Mouse (Mus musculus) frontal cortex, postnatal 10 days (tissue): Measurements from ENCODE around the gene U2af2.
A peak's percentile ranks its signal among the peaks of the same experiment; 100 is the strongest.

Experiments used
- DNase-seq, 2 experiments: peaks; one replicate each; pipeline ENCODE4 v3.0.0; 2022; ENCODE audit warnings: low spot score in 2 of 2, mixed read lengths in 1 of 2

The U2af2 gene

DNA sequence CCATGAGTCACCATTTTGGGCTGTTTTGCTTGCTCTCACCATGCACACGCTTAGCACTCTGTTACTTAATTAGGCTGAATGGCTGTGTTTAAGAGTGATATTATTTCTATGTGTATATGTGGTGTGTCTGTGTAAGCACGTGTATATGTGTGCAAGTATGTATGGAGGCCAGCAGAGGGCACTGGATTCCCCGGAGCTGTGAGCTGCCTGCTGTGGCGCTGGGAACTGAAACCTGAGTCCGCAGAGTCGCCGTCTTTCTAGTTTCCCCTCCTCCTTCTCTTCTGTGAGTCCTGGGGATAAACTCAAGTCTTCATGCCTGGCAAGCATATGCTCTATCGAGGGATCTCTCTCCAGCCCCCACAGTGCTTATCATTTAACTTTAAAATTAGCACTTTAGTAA is 47.4 kb downstream of the U2af2 start:
- DNase-seq, result no peak

DNA sequence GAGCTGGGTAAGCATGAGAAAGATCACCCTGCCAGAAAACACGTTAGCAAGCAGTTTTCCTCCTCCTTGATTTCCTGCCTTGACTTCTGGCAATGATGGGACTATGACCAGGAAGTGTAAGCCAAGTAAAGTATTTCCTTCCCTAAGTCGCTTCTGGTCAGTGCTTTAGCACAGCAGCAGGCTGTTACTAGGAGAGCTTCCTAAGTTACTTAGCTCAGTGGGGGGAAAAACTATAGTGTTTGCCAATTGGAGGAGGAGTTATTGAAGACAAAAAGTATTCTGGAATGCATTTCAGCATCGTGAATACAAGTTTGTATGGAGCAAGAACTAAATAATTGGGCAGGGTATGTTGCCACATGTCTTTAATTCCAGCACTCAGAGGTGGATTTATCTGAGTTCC is 50.8 kb downstream of the U2af2 start:
- DNase-seq, result no peak

DNA sequence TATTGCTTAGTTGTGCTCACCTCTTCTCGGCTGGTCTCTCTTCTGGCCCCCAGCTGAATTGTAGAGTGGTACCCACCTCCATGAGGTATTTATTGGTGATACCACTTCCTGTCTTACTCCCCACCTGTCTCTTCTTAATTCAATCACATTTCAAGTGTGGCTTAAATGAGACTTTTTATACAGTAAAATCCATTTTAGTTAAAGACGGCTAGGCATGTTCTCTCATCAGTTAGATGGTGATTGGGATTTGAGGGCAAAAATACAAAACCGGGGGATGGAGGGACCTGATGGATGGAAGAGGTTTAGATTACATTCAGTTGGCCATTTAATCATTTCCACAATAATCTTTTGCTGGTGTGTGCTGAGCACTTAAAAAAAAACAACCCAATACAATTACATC is 54.9 kb downstream of the U2af2 start, which contains the start of gene Rfpl4:
TSS of gene Rfpl4 (minus strand) at position 101 of the 400 bp plus-strand sequence.
- no peak for DNase-seq

DNA sequence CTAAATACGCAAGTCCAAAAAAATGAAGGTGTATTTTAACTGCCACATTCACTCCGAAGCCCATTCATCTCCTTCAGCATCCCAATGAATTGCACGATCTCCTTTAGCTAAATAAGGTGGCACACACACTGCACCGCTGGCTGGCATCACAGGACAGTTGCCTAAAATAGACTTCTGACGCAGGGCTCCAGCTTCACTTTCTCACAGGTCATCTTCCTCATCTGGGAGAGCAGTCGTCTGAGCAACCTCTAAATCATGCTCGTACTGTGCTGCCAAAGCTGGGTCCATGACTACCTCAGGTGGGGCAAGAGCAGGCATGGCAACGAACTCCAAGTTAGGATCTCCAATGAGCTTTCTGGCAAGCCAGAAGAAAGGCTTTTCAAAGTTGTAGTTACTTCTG is 63.1 kb downstream of the U2af2 start:
- no peak for DNase-seq

DNA sequence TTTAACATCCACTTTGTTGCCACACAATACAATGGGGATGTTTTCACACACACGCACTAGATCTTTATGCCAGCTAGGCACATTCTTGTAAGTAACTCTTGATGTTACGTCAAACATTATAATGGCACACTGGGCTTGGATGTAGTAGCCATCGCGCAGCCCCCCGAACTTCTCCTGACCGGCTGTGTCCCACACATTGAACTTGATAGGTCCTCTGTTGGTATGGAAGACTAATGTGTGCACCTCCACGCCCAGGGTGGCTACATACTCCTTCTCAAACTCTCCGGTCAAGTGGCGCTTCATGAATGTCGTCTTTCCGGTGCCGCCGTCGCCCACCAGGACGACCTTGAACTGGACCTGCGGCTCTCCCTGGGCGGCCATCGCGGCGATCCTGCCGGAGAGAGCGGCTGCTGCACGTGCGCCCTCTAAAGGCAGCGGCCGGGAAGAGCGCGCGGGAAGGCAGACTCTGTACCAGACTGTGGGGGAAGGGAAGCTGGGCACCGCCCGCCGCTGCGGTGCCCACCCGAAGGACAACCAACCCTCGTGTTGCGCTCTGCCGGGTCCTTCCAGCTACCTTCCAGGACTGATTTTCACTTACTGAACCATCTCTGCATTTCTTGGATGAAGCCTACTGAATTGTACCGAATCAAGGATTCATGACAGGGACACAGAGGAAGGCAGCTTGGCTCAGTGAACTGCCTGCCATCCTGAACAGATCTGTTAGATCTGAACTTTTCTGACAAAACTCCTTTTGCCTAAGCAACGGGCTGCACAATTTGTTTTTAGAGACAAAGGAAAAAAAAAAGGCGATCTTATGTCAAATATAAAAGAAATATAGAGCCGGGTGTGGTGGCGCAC is 63.8 kb downstream of the U2af2 start, which contains the start of gene Rasl2-9:
TSS of gene Rasl2-9 (minus strand) at position 402 of the 858 bp plus-strand sequence.
- peak; percentile 52 to 80 for DNase-seq
